ENCODE assay signal across 12 mouse cellular contexts in genomic region chr17:65674710-65675171, GRCm38 (mm10). TPM values are rescaled to one million over a fixed set of nuclear protein-coding genes. Genes with fewer than 3 reads are reported as not detected.
DNase-seq lines count a peak whose midpoint lies in the region; ATAC-seq and TF ChIP-seq lines count a peak whose summit lies in the region.
"Had no signal": no experiment of that assay in that cellular context is flagged by ENCODE, and none has a peak within 500 bp of the region (broad histone marks: within the 10 kb centered on the region; RNA-seq: fewer than 3 reads in every experiment).

No protein-coding gene starts in this region.

- no peak overlapping the region; the same call in 1 of the 2 replicates for H3K4me2 ChIP-seq in liver, embryonic 11.5 days
- no peak overlapping the region for H3K4me2 ChIP-seq in midbrain, embryonic 14.5 days (ENCODE audit: low read length)
- H3K4me2 ChIP-seq: forebrain, embryonic 12.5 days had no signal

- no peak for ATAC-seq in liver, embryonic 11.5 days (replicated peaks; ENCODE audit: low FRiP score)
- peak; percentile 77; the same call in 1 of the 2 replicates for ATAC-seq in neutrophil, adult 5-6 weeks (ENCODE audit: extremely low read depth, insufficient number of reproducible peaks, low FRiP score, poor library complexity, severe bottlenecking)
- ATAC-seq in midbrain, embryonic 14.5 days (ENCODE audit: low FRiP score, low TSS enrichment): no peak

- no peaks in the 10 kb centered on the region for H3K36me3 ChIP-seq in liver, adult 2 months (ENCODE audit: control insufficient read depth, insufficient read depth, low read length)
- H3K36me3 ChIP-seq in liver, embryonic 11.5 days (ENCODE audit: control insufficient read depth, insufficient read depth, low read length): no peaks in the 10 kb centered on the region
- H3K36me3 ChIP-seq in midbrain, embryonic 14.5 days (ENCODE audit: control insufficient read depth, insufficient read depth, low read length): no peaks in the 10 kb centered on the region
- H3K36me3 ChIP-seq: forebrain, embryonic 12.5 days had no signal

- TF ChIP-seq CTCF in liver, adult 2 months (IDR thresholded peaks at IDR 0.05; ENCODE audit: low read depth, low read length): no peak
- no peak for TF ChIP-seq CTCF in bone marrow macrophage, adult 2 months (IDR thresholded peaks at IDR 0.05; ENCODE audit: low read depth, low read length)

- no peaks in the 10 kb centered on the region for H3K79me2 ChIP-seq in liver, adult 2 months (ENCODE audit: control insufficient read depth, insufficient read depth, low read length)

- peak overlapping the region; percentile 53 for H3K27ac ChIP-seq in liver, adult 2 months (replicated peaks; ENCODE audit: insufficient read depth, low read depth, low read length)
- H3K27ac ChIP-seq in liver, embryonic 11.5 days (ENCODE audit: low read depth, low read length): no peak overlapping the region
- peak overlapping the region; percentile 51 for H3K27ac ChIP-seq in bone marrow macrophage, adult 2 months (ENCODE audit: insufficient read depth, low read depth, low read length)
- H3K27ac ChIP-seq in midbrain, embryonic 14.5 days (replicated peaks; ENCODE audit: low read depth, low read length): no peak overlapping the region
- H3K27ac ChIP-seq: forebrain, embryonic 12.5 days had no signal

- no peaks in the 10 kb centered on the region for H3K27me3 ChIP-seq in liver, adult 2 months (ENCODE audit: control insufficient read depth, insufficient read depth, low read length)
- H3K27me3 ChIP-seq in liver, embryonic 11.5 days (replicated peaks; ENCODE audit: control insufficient read depth, insufficient read depth, low read length): no peaks in the 10 kb centered on the region
- no peaks in the 10 kb centered on the region for H3K27me3 ChIP-seq in midbrain, embryonic 14.5 days (ENCODE audit: control insufficient read depth, insufficient read depth, low read length)
- H3K27me3 ChIP-seq: forebrain, embryonic 12.5 days had no signal

- H3K4me3 ChIP-seq in liver, adult 2 months (ENCODE audit: insufficient read depth, low read depth, low read length): no peak overlapping the region
- H3K4me3 ChIP-seq in liver, embryonic 11.5 days (ENCODE audit: low read depth, low read length): no peak overlapping the region
- no peak overlapping the region for H3K4me3 ChIP-seq in bone marrow macrophage, adult 2 months (ENCODE audit: insufficient read depth, low read length)
- no peak overlapping the region for H3K4me3 ChIP-seq in midbrain, embryonic 14.5 days (replicated peaks; ENCODE audit: low read depth, low read length)
- H3K4me3 ChIP-seq: forebrain, embryonic 12.5 days had no signal

- no peak overlapping the region for H3K9ac ChIP-seq in liver, adult 2 months (ENCODE audit: low read depth, low read length)
- H3K9ac ChIP-seq in liver, embryonic 11.5 days (ENCODE audit: low read depth, low read length): no peak overlapping the region
- H3K9ac ChIP-seq in midbrain, embryonic 14.5 days (replicated peaks; ENCODE audit: low read length): no peak overlapping the region
- H3K9ac ChIP-seq: forebrain, embryonic 12.5 days had no signal

- no peaks in the 10 kb centered on the region for H3K9me3 ChIP-seq in liver, embryonic 11.5 days (ENCODE audit: control insufficient read depth, low read length)
- no peaks in the 10 kb centered on the region for H3K9me3 ChIP-seq in midbrain, embryonic 14.5 days (ENCODE audit: control insufficient read depth, low read length)
- H3K9me3 ChIP-seq: forebrain, embryonic 12.5 days had no signal

- WGBS in liver, adult 2 months: 44% methylated on average over 1 of the region's 1 CpGs
- 0% methylated on average over 1 of the region's 1 CpGs for WGBS in liver, embryonic 11.5 days
- 48% methylated on average over 1 of the region's 1 CpGs for WGBS in midbrain, embryonic 14.5 days

- peak; percentile 33 for DNase-seq in liver, adult 2 months (ENCODE audit: extremely low read depth, low read depth, low spot score)
- no peak for DNase-seq in liver, embryonic 11.5 days (ENCODE audit: low spot score)
- DNase-seq in induced T-regulatory cell, adult 2 months (ENCODE audit: low read depth): peak; percentile 28
- no peak for DNase-seq in midbrain, embryonic 14.5 days
- DNase-seq in thymus, postnatal 10 days (ENCODE audit: low spot score in 2 of 2): no peak
- DNase-seq in c-Kit-positive CD71-positive TER-119-positive erythroid progenitor cells, embryonic 14.5 days (ENCODE audit: low spot score): no peak
- DNase-seq: cerebellum, adult 11 months; right cerebral cortex, postnatal 25 days had no signal

- TF ChIP-seq POLR2A in liver, adult 2 months (IDR thresholded peaks at IDR 0.05; ENCODE audit: extremely low read depth, insufficient read depth, low read length): no peak
- no peak for TF ChIP-seq POLR2A in bone marrow macrophage, adult 2 months (IDR thresholded peaks at IDR 0.05; ENCODE audit: borderline replicate concordance, low read depth, low read length)

- H3K4me1 ChIP-seq in liver, adult 2 months (ENCODE audit: control insufficient read depth, insufficient read depth, low read length): no peaks in the 10 kb centered on the region; the same call in 1 of the 2 replicates
- H3K4me1 ChIP-seq in liver, embryonic 11.5 days (replicated peaks; ENCODE audit: control insufficient read depth, insufficient read depth, low read length): peaks cover 7% of the 10 kb centered on the region
- peaks cover 22% of the 10 kb centered on the region for H3K4me1 ChIP-seq in bone marrow macrophage, adult 2 months (ENCODE audit: control insufficient read depth, insufficient read depth, low read length)
- no peaks in the 10 kb centered on the region for H3K4me1 ChIP-seq in midbrain, embryonic 14.5 days (ENCODE audit: control insufficient read depth, insufficient read depth, low read length)

RNA-seq across cellular contexts. Expression of gene Txndc2, which starts 32.8 kb away (rescaled TPM):
- total RNA-seq in liver, adult 2 months (2014; rRNA removed): not detected in 2 replicates
- not detected in 2 replicates for polyA plus RNA-seq in liver, adult 2 months (2012; rRNA removed)
- polyA plus RNA-seq in liver, embryonic 11.5 days (2014; fragmentation: Nextera tagmentation; extraction: Ambion mirVana): not detected in 2 replicates
- not detected in 2 replicates for polyA plus RNA-seq in bone marrow macrophage, adult 2 months (2012; ENCODE audit: insufficient read depth, insufficient read length, missing spikeins)
- 0.23 TPM in 1 of 2 replicates, not detected in the other for total RNA-seq in neutrophil, adult 5-6 weeks (2017)
- 0.12 TPM in 2 replicates for polyA plus RNA-seq in midbrain, embryonic 14.5 days (2014; fragmentation: Nextera tagmentation; extraction: Ambion mirVana)
- polyA plus RNA-seq: intestine, embryonic 14.5 days had no signal

Comparison
In these comparisons a context has a peak if more than half of its experiments do, and no peak if none do; other contexts are left out.
1. DNase-seq: peak in liver, adult 2 months (single experiment) and induced T-regulatory cell, adult 2 months (single experiment); none in liver, embryonic 11.5 days (single experiment), midbrain, embryonic 14.5 days (single experiment), thymus, postnatal 10 days (0 of 2) and c-Kit-positive CD71-positive TER-119-positive erythroid progenitor cells, embryonic 14.5 days (single experiment).
2. H3K27ac ChIP-seq: peak in liver, adult 2 months (single experiment) and bone marrow macrophage, adult 2 months (single experiment); none in liver, embryonic 11.5 days (single experiment) and midbrain, embryonic 14.5 days (single experiment).